Mouse (Mus musculus): ENCODE measurements around the gene Slc4a10. TPM values are rescaled to one million over a fixed set of nuclear protein-coding genes. Genes with fewer than 3 reads are reported as not detected.

Gene Slc4a10
- total RNA-seq (2023), result not detected

GRCm38 (mm10) chr2:62046421-62046845, at the start of gene Slc4a10:
TSS of gene Slc4a10 (plus strand) at chr2:62046462.

Other genes starting within 250 kb of the Slc4a10 start
- 1 to 10 TPM; 1.4 TPM for gene Tbr1, start 243.5 kb upstream of the Slc4a10 start, total RNA-seq (2023)